Mouse (Mus musculus): ENCODE data around the gene Syt16. TPM values are rescaled to one million over a fixed set of nuclear protein-coding genes. Genes with fewer than 3 reads are reported as not detected.
A peak's percentile ranks its signal among the peaks of the same experiment; 100 is the strongest.

Gene Syt16
- polyA plus RNA-seq, 1 experiment from 2014 or later, result 1.1 TPM

GRCm38 (mm10) chr12:74277265-74277664 is 279.8 kb downstream of the Syt16 start:
- ATAC-seq (ENCODE audit: low FRiP score, low TSS enrichment), result no peak
- H3K4me3 ChIP-seq (ENCODE audit: low read length), result no peak overlapping the region
- H3K36me3 ChIP-seq (ENCODE audit: insufficient read depth, low read length), result no peaks in the 10 kb centered on the region
- H3K9me3 ChIP-seq (ENCODE audit: low read length), result 0 out of 2 replicates have a peak, but pooled peaks cover 4% of the 10 kb centered on the region
- no peaks in the 10 kb centered on the region for H3K27me3 ChIP-seq (ENCODE audit: insufficient read depth, low read length)
- no peak overlapping the region for H3K27ac ChIP-seq (ENCODE audit: low read length)
- H3K9ac ChIP-seq (replicated peaks; ENCODE audit: low read length), result no peak overlapping the region
- 79% methylated on average over 5 of the region's 5 CpGs for WGBS
- H3K4me1 ChIP-seq (ENCODE audit: insufficient read depth, low read length), result no peaks in the 10 kb centered on the region
- no peak overlapping the region for H3K4me2 ChIP-seq (replicated peaks; ENCODE audit: low read depth, low read length)

DNA sequence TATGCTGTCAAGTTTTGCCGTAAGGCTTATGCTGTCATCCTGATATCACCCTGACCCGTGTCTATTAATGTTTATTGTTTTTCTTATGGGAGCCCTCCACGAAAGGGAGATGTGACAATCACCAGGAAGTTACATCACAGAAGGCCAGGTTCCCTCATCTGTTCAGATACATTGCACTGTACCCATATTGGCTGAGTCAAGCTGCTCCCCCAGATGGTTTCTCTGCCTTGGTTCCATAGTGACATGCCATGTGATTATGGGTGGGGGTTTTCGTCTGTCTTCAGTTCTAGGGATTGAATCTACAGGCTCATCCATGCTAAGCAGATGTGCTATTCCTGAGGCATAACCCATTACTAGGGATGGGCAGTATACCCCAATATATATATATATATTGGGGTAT is 283.9 kb downstream of the Syt16 start:
- H3K4me1 ChIP-seq (ENCODE audit: insufficient read depth, low read length), result peaks cover 8% of the 10 kb centered on the region
- 74% methylated on average over 4 of the region's 4 CpGs for WGBS
- H3K9me3 ChIP-seq (ENCODE audit: low read length), result 0 out of 2 replicates have a peak, but pooled peaks cover 4% of the 10 kb centered on the region

GRCm38 (mm10) chr12:74282846-74283245 is 285.4 kb downstream of the Syt16 start:
- peaks cover 8% of the 10 kb centered on the region for H3K4me1 ChIP-seq (ENCODE audit: insufficient read depth, low read length)
- H3K27me3 ChIP-seq (ENCODE audit: insufficient read depth, low read length), result peaks cover 34% of the 10 kb centered on the region
- ATAC-seq (ENCODE audit: low FRiP score, low TSS enrichment), result no peak
- H3K4me3 ChIP-seq (ENCODE audit: low read length), result no peak overlapping the region
- H3K36me3 ChIP-seq (ENCODE audit: insufficient read depth, low read length), result no peaks in the 10 kb centered on the region
- WGBS, result 72% methylated on average over 1 of the region's 1 CpGs
- no peak overlapping the region for H3K9ac ChIP-seq (replicated peaks; ENCODE audit: low read length)
- H3K9me3 ChIP-seq (ENCODE audit: low read length), result 0 out of 2 replicates have a peak, but pooled peaks cover 4% of the 10 kb centered on the region
- H3K27ac ChIP-seq (ENCODE audit: low read length), result no peak overlapping the region
- no peak overlapping the region for H3K4me2 ChIP-seq (replicated peaks; ENCODE audit: low read depth, low read length)

More for the DNA sequence above, 283.9 kb downstream of the Syt16 start:
- no peaks in the 10 kb centered on the region for H3K36me3 ChIP-seq (ENCODE audit: insufficient read depth, low read length)
- H3K4me2 ChIP-seq (replicated peaks; ENCODE audit: low read depth, low read length), result no peak overlapping the region
- H3K9ac ChIP-seq (replicated peaks; ENCODE audit: low read length), result no peak overlapping the region
- ATAC-seq (ENCODE audit: low FRiP score, low TSS enrichment), result no peak
- H3K4me3 ChIP-seq (ENCODE audit: low read length), result no peak overlapping the region
- no peak overlapping the region for H3K27ac ChIP-seq (ENCODE audit: low read length)
- H3K27me3 ChIP-seq (ENCODE audit: insufficient read depth, low read length), result peaks cover 34% of the 10 kb centered on the region

- Histone ChIP-seq H3K36me3 (ENCODE audit: insufficient read depth, low read length) (no peaks in the 10 kb centered on the region), H3K9ac (replicated peaks; ENCODE audit: low read length) (peak overlapping the region; percentile 44), H3K4me2 (replicated peaks; ENCODE audit: low read depth, low read length) (peak overlapping the region; percentile 94), H3K27me3 (ENCODE audit: insufficient read depth, low read length) (peaks cover 34% of the 10 kb centered on the region), H3K4me1 (ENCODE audit: insufficient read depth, low read length) (peaks cover 8% of the 10 kb centered on the region), H3K9me3 (ENCODE audit: low read length) (0 out of 2 replicates have a peak, but pooled peaks cover 4% of the 10 kb centered on the region), H3K4me3 (ENCODE audit: low read length) (peak overlapping the region; percentile 49), H3K27ac (ENCODE audit: low read length) (no peak overlapping the region)
- WGBS, result under 1% methylated on average over 49 of the region's 49 CpGs
- peak; percentile 96 for ATAC-seq (ENCODE audit: low FRiP score, low TSS enrichment)
These were observed 286.7 kb downstream of the Syt16 start for GRCm38 (mm10) chr12:74284020-74284684.

GRCm38 (mm10) chr12:74284685-74285054 is 287.2 kb downstream of the Syt16 start:
- H3K27me3 ChIP-seq (ENCODE audit: insufficient read depth, low read length), result peaks cover 34% of the 10 kb centered on the region
- H3K4me2 ChIP-seq (replicated peaks; ENCODE audit: low read depth, low read length), result peak overlapping the region; percentile 94
- H3K9me3 ChIP-seq (ENCODE audit: low read length), result 0 out of 2 replicates have a peak, but pooled peaks cover 4% of the 10 kb centered on the region
- H3K27ac ChIP-seq (ENCODE audit: low read length), result no peak overlapping the region
- 3% methylated on average over 11 of the region's 11 CpGs for WGBS
- no peaks in the 10 kb centered on the region for H3K36me3 ChIP-seq (ENCODE audit: insufficient read depth, low read length)
- H3K4me3 ChIP-seq (ENCODE audit: low read length), result peak overlapping the region; percentile 49
- peak overlapping the region; percentile 44 for H3K9ac ChIP-seq (replicated peaks; ENCODE audit: low read length)
- ATAC-seq (ENCODE audit: low FRiP score, low TSS enrichment), result no peak
- H3K4me1 ChIP-seq (ENCODE audit: insufficient read depth, low read length), result peaks cover 8% of the 10 kb centered on the region

- Histone ChIP-seq H3K36me3 (ENCODE audit: insufficient read depth, low read length) (no peaks in the 10 kb centered on the region), H3K9me3 (ENCODE audit: low read length) (no peaks in the 10 kb centered on the region), H3K27ac (ENCODE audit: low read length) (no peak overlapping the region), H3K4me2 (replicated peaks; ENCODE audit: low read depth, low read length) (no peak overlapping the region), H3K4me3 (ENCODE audit: low read length) (no peak overlapping the region), H3K9ac (replicated peaks; ENCODE audit: low read length) (no peak overlapping the region), H3K27me3 (ENCODE audit: insufficient read depth, low read length) (peaks cover 7% of the 10 kb centered on the region), H3K4me1 (ENCODE audit: insufficient read depth, low read length) (no peaks in the 10 kb centered on the region)
- 80% methylated on average over 4 of the region's 4 CpGs for WGBS
- no peak for ATAC-seq (ENCODE audit: low FRiP score, low TSS enrichment)
These were observed 293.5 kb downstream of the Syt16 start for GRCm38 (mm10) chr12:74290983-74291382.

GRCm38 (mm10) chr12:74293624-74294023 is 296.2 kb downstream of the Syt16 start:
- Histone ChIP-seq H3K36me3 (ENCODE audit: insufficient read depth, low read length) (no peaks in the 10 kb centered on the region), H3K27me3 (ENCODE audit: insufficient read depth, low read length) (peaks cover 4% of the 10 kb centered on the region; the same call in 1 of the 2 replicates), H3K9me3 (ENCODE audit: low read length) (no peaks in the 10 kb centered on the region), H3K4me3 (ENCODE audit: low read length) (no peak overlapping the region), H3K27ac (ENCODE audit: low read length) (no peak overlapping the region), H3K4me1 (ENCODE audit: insufficient read depth, low read length) (no peaks in the 10 kb centered on the region), H3K9ac (replicated peaks; ENCODE audit: low read length) (no peak overlapping the region), H3K4me2 (replicated peaks; ENCODE audit: low read depth, low read length) (no peak overlapping the region)
- no peak for ATAC-seq (ENCODE audit: low FRiP score, low TSS enrichment)
- WGBS, result 4% methylated on average over 4 of the region's 4 CpGs

GRCm38 (mm10) chr12:74296374-74296773 is 298.9 kb downstream of the Syt16 start:
- Histone ChIP-seq H3K4me1 (ENCODE audit: insufficient read depth, low read length) (no peaks in the 10 kb centered on the region), H3K36me3 (ENCODE audit: insufficient read depth, low read length) (no peaks in the 10 kb centered on the region), H3K4me3 (ENCODE audit: low read length) (no peak overlapping the region), H3K9ac (replicated peaks; ENCODE audit: low read length) (no peak overlapping the region), H3K27me3 (ENCODE audit: insufficient read depth, low read length) (peaks cover 4% of the 10 kb centered on the region; the same call in 1 of the 2 replicates), H3K27ac (ENCODE audit: low read length) (no peak overlapping the region), H3K4me2 (replicated peaks; ENCODE audit: low read depth, low read length) (no peak overlapping the region), H3K9me3 (ENCODE audit: low read length) (no peaks in the 10 kb centered on the region)
- 54% methylated on average over 5 of the region's 5 CpGs for WGBS
- no peak for ATAC-seq (ENCODE audit: low FRiP score, low TSS enrichment)

DNA sequence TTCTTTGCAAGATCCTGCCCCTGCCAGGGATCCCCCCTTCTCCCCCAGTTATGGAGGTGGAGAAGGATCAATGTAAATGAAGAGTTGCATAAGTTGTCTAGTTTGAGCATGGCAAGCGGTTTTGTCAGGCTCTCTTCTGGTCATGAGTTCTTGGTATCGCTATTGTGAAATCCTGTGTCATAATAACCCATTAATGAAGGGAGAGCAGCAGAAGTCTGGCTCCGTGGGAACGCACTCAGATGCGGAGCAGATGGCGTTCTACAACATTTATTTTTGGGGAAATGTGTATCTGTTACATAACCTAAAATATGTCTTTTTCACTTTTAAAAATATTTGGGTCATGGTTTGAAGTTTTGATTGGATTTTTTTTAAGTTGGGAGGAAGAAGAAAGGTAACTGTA is 304.1 kb downstream of the Syt16 start:
- H3K27me3 ChIP-seq (ENCODE audit: insufficient read depth, low read length), result no peaks in the 10 kb centered on the region
- H3K9ac ChIP-seq (replicated peaks; ENCODE audit: low read length), result no peak overlapping the region
- H3K27ac ChIP-seq (ENCODE audit: low read length), result no peak overlapping the region
- H3K4me2 ChIP-seq (replicated peaks; ENCODE audit: low read depth, low read length), result no peak overlapping the region
- H3K9me3 ChIP-seq (ENCODE audit: low read length), result no peaks in the 10 kb centered on the region
- 76% methylated on average over 6 of the region's 6 CpGs for WGBS
- no peaks in the 10 kb centered on the region for H3K4me1 ChIP-seq (ENCODE audit: insufficient read depth, low read length)
- H3K4me3 ChIP-seq (ENCODE audit: low read length), result no peak overlapping the region
- no peak for ATAC-seq (ENCODE audit: low FRiP score, low TSS enrichment)
- H3K36me3 ChIP-seq (ENCODE audit: insufficient read depth, low read length), result no peaks in the 10 kb centered on the region

Data from kidney, embryonic 16.5 days (tissue).